Mouse (Mus musculus) stomach, postnatal 0 days (tissue): ENCODE data around the gene Bbs4. TPM values are rescaled to one million over a fixed set of nuclear protein-coding genes. Genes with fewer than 3 reads are reported as not detected.
A peak's percentile ranks its signal among the peaks of the same experiment; 100 is the strongest.

Source experiments
- ATAC-seq: fragments of 200-750 bp; cut with Nextera tagmentation; 2 replicates; pipeline ENCODE4 v1.8.0; 2017; ENCODE audit not compliant: low FRiP score, low TSS enrichment
- DNase-seq: peaks from one replicate; pipeline ENCODE4 v3.0.0-alpha.2; 2016; ENCODE audit warnings: low spot score
- H3K27ac ChIP-seq: fragments of 300-500 bp; sonication (generic); replicated peaks from 2 replicates; pipeline ENCODE4 v1.5.1; 2014; ENCODE audit warnings: mild to moderate bottlenecking, control low read depth
- H3K27me3 ChIP-seq: fragments of 300-500 bp; sonication (generic); 2 replicates; pipeline ENCODE4 v1.6.1; 2014; ENCODE audit warnings: low read length; ENCODE audit not compliant: control insufficient read depth, insufficient read depth
- H3K36me3 ChIP-seq: fragments of 300-500 bp; sonication (generic); 2 replicates; pipeline ENCODE4 v1.6.1; 2014; ENCODE audit warnings: low read length, mixed read lengths; ENCODE audit not compliant: control insufficient read depth, insufficient read depth
- H3K4me1 ChIP-seq: fragments of 300-500 bp; sonication (generic); replicated peaks from 2 replicates; pipeline ENCODE4 v1.6.1; 2014; ENCODE audit warnings: antibody characterized with exemption; ENCODE audit not compliant: control insufficient read depth, insufficient read depth
- H3K4me2 ChIP-seq: fragments of 300-500 bp; sonication (generic); replicated peaks from 2 replicates; pipeline ENCODE4 v1.6.1; 2014; ENCODE audit warnings: low read depth, mild to moderate bottlenecking, control low read depth, moderate library complexity
- H3K4me3 ChIP-seq: fragments of 300-500 bp; sonication (generic); 2 replicates; pipeline ENCODE4 v1.5.1; 2014; ENCODE audit warnings: low read depth, low read length, control low read depth
- H3K9ac ChIP-seq: fragments of 300-500 bp; sonication (generic); 2 replicates; pipeline ENCODE4 v1.6.1; 2014; ENCODE audit warnings: mild to moderate bottlenecking, low read length, control low read depth, mixed read lengths
- H3K9me3 ChIP-seq: fragments of 300-500 bp; sonication (generic); 2 replicates; pipeline ENCODE4 v1.6.1; 2016; ENCODE audit warnings: low read length; ENCODE audit not compliant: control insufficient read depth
- CTCF ChIP-seq: IDR thresholded peaks from 2 replicates; pipeline ENCODE4 v1.5.1; 2016; ENCODE audit warnings: antibody characterized with exemption, low read depth, mild to moderate bottlenecking, moderate library complexity
- EP300 ChIP-seq: optimal IDR thresholded peaks from 2 replicates; pipeline ENCODE3; 2016; ENCODE audit warnings: antibody characterized with exemption
- WGBS: fragments of 180-500 bp; shearing (Covaris S2); extraction: QIAGEN DNeasy Blood & Tissue Kit; methylation state at CpG from one replicate; pipeline ENCODE4 v1.1.7; 2014; 5-methylcytosine and 5-hydroxymethylcytosine counted together
- polyA plus RNA-seq: library from polyadenylated mRNA; unstranded; fragments of >200 nt; fragmentation: Nextera tagmentation; extraction: Ambion mirVana; gene quantifications from 2 replicates; pipeline ENCODE4 v1.2.1, GENCODE M21; 2015

Gene Bbs4
- polyA plus RNA-seq, 1 experiment from 2014 or later: 6.7 TPM

DNA sequence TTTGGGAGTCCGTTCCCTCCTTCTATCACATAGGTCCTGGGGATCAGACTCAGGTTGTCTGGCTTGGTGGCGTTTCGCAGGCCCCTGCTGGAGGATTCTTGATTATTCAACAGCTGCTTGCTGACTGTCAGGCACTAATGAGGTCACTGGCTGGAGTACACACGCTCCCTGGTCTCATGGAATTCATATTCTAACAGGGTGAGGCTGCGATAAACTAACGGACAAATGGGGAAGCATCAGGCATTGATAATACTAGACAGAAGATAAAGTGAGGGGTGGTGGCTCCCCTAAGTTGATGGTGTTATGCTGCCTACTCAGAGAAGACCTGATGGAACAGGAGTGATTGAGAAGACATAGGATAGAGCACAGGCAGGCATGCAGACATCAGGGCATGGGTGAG, 67.7 kb downstream of the Bbs4 start:
- 75% methylated on average over 6 of the region's 6 CpGs for WGBS
- DNase-seq (no peak), ATAC-seq (no peak)
- no peak overlapping the region for H3K4me2 ChIP-seq
- no peaks in the 10 kb centered on the region for H3K9me3 ChIP-seq
- no peak overlapping the region for H3K4me3 ChIP-seq
- TF ChIP-seq EP300: no peak
- TF ChIP-seq CTCF: no peak
- H3K4me1 ChIP-seq: no peaks in the 10 kb centered on the region
- no peak overlapping the region for H3K9ac ChIP-seq
- H3K27ac ChIP-seq: no peak overlapping the region
- no peaks in the 10 kb centered on the region for H3K36me3 ChIP-seq
- no peaks in the 10 kb centered on the region for H3K27me3 ChIP-seq

- 46% methylated on average over 7 of the region's 7 CpGs for WGBS
- H3K27me3 ChIP-seq: no peaks in the 10 kb centered on the region
Observed at GRCm38 (mm10) chr9:59282683-59282986, 70.7 kb downstream of the Bbs4 start.

DNA sequence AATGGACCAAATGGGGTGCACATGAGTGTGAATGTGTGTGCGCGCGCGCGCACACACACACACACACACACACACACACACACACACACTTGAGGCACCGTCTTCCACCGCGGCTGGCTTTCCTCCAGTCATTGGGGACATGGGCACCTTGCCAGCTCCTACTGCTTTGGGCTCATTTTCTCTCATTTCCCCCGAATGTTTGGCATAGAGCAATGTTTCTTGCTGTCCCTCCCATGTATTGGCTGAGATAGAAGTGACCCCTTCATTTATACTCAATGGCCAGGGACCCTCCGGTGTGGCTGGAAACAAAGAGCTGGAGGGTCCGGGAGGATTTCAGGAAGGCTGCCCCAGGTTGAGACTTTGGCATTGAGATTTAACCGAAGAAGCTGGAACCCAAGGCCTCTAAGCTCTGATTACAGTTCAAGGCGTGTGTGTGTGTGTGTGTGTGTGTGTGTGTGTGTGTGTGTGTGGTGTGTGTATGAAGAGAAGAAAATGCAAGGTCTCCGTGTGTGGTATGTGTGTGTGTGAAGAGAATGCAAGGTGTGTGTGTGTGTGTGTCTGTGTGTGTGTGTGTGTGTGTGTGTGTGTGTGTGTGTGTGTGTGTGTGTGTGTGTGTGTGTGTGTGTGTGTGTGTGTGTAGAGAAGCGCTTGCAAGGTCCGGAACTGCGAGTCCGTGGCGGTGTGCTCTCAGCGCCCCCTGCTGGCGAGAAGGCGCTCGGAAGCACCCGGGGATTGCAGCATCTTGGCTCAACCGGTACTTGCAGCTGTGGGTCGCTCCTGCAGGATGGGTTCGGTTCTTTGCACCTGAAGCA, 71.2 kb downstream of the Bbs4 start:
- ATAC-seq: peak; percentile 83
- WGBS: 30% methylated on average over 26 of the region's 27 CpGs

More at GRCm38 (mm10) chr9:59282683-59282986, 70.7 kb downstream of the Bbs4 start:
- ATAC-seq (peak; percentile 25; the same call in 1 of the 2 replicates), DNase-seq (no peak)
- Histone ChIP-seq H3K9ac (no peak overlapping the region), H3K9me3 (no peaks in the 10 kb centered on the region), H3K36me3 (no peaks in the 10 kb centered on the region), H3K4me3 (no peak overlapping the region), H3K4me2 (0 out of 2 replicates have a peak overlapping the region, but pooled peaks have one; percentile 17), H3K27ac (no peak overlapping the region), H3K4me1 (no peaks in the 10 kb centered on the region)
- no peak for TF ChIP-seq EP300
- no peak for TF ChIP-seq CTCF

DNA sequence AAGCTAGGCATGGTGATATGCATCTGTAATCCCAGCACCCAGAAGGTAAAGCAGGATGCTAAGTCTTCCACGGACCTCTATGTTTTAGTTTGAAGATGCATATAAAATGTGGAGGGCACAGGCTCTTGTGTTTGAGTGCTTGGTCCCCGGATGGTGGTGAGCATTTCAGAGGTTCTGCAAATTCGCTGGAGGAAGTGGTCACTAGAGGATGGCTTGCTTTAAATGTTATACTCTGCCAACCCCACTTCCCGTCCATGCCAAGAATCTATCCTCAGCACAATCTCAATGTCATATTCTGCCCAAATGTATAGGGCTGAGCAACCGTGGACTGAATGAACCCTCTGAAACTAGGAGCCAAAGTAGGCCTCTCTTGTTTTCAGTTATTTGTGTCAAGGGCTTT, 72.4 kb downstream of the Bbs4 start:
- H3K4me2 ChIP-seq: no peak overlapping the region
- H3K4me1 ChIP-seq: no peaks in the 10 kb centered on the region
- no peaks in the 10 kb centered on the region for H3K27me3 ChIP-seq
- no peak for ATAC-seq
- H3K4me3 ChIP-seq: no peak overlapping the region
- no peak for DNase-seq
- H3K36me3 ChIP-seq: no peaks in the 10 kb centered on the region
- WGBS: 90% methylated on average over 5 of the region's 5 CpGs
- TF ChIP-seq EP300 (no peak), CTCF (no peak)
- no peaks in the 10 kb centered on the region for H3K9me3 ChIP-seq
- H3K27ac ChIP-seq: no peak overlapping the region
- no peak overlapping the region for H3K9ac ChIP-seq

More for the DNA sequence above, 71.2 kb downstream of the Bbs4 start:
- no peak overlapping the region for H3K4me3 ChIP-seq
- H3K4me2 ChIP-seq: 0 out of 2 replicates have a peak overlapping the region, but pooled peaks have one; percentile 17
- DNase-seq: peak; percentile 88
- peak; percentile 91 for TF ChIP-seq CTCF
- TF ChIP-seq EP300: no peak
- no peaks in the 10 kb centered on the region for H3K4me1 ChIP-seq
- no peak overlapping the region for H3K9ac ChIP-seq
- H3K27ac ChIP-seq: no peak overlapping the region
- no peaks in the 10 kb centered on the region for H3K9me3 ChIP-seq
- no peaks in the 10 kb centered on the region for H3K27me3 ChIP-seq
- no peaks in the 10 kb centered on the region for H3K36me3 ChIP-seq

DNA sequence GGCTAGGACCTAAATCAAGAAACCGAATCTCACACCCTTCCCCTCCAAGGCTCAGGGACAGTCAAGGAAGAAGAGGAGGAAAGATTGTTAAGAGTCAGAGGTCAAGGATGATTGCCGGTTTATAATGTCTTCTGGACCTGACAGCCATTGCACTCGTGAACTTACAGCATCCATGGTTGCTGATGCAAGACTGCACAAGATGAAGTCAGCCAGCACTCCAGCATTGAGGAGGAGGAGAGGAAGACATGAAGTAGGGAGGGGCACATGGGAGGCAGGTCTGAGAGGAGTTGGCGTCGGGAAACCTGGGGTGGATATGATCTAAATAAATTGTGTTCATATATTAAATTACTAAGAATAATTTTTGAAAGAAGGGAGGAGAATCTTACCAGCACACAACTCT, 74.6 kb downstream of the Bbs4 start:
- no peak for DNase-seq
- no peaks in the 10 kb centered on the region for H3K4me1 ChIP-seq
- no peak overlapping the region; the same call in 1 of the 2 replicates for H3K9ac ChIP-seq
- no peak overlapping the region for H3K4me2 ChIP-seq
- ATAC-seq: no peak
- H3K9me3 ChIP-seq: no peaks in the 10 kb centered on the region
- 59% methylated on average over 5 of the region's 5 CpGs for WGBS
- H3K4me3 ChIP-seq: no peak overlapping the region
- TF ChIP-seq CTCF: no peak
- TF ChIP-seq EP300: no peak
- no peak overlapping the region for H3K27ac ChIP-seq
- no peaks in the 10 kb centered on the region for H3K27me3 ChIP-seq
- H3K36me3 ChIP-seq: no peaks in the 10 kb centered on the region

GRCm38 (mm10) chr9:59278199-59278598, 75.1 kb downstream of the Bbs4 start:
- Histone ChIP-seq H3K27ac (no peak overlapping the region), H3K4me1 (no peaks in the 10 kb centered on the region), H3K4me2 (no peak overlapping the region), H3K4me3 (no peak overlapping the region), H3K36me3 (no peaks in the 10 kb centered on the region), H3K27me3 (no peaks in the 10 kb centered on the region), H3K9me3 (no peaks in the 10 kb centered on the region), H3K9ac (no peak overlapping the region)
- TF ChIP-seq EP300: no peak
- no peak for TF ChIP-seq CTCF
- 90% methylated on average over 2 of the region's 2 CpGs for WGBS
- DNase-seq (no peak), ATAC-seq (no peak)
